Mouse (Mus musculus): ENCODE results near the gene Ddost. TPM values are rescaled to one million over a fixed set of nuclear protein-coding genes. Genes with fewer than 3 reads are reported as not detected.

The Ddost gene
- polyA plus RNA-seq, 1 experiment from 2014 or later, result 173 TPM

DNA sequence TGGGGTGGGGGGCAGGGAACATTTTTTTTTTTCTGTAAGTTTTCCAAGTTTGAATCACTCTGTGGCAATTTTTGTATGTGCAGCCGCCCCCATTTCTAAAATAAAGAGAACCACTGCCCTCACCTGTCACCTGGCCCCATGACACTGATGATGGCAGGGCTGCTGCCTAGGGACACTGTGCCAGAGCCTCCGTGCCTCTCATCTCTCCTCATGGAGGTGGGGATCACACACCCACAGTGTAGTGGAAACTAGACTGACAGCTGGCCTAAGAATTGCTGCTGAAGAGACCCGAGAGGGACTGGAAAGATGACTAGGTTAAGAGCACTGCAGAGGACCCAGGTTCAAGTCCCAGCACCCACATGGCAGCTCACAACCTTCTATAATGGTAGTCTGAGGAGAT, 7.6 kb downstream of the Ddost start:
- 81% methylated on average over 3 of the region's 3 CpGs for WGBS (ENCODE audit: insufficient replicate concordance)
- H3K27me3 ChIP-seq, result no peaks in the 10 kb centered on the region
- H3K4me1 ChIP-seq (replicated peaks), result peaks cover 6% of the 10 kb centered on the region; the same call in 1 of the 2 replicates
- ATAC-seq (ENCODE audit: low read depth) (no peak), DNase-seq (no peak)
- no peak overlapping the region for H3K4me3 ChIP-seq (replicated peaks)
- H3K9me3 ChIP-seq (replicated peaks), result no peaks in the 10 kb centered on the region
- peaks cover 96% of the 10 kb centered on the region for H3K36me3 ChIP-seq
- no peak overlapping the region for H3K4me2 ChIP-seq
- H3K27ac ChIP-seq, result no peak overlapping the region
- no peak overlapping the region for H3K9ac ChIP-seq

GRCm38 (mm10) chr4:138313021-138313420, 8.5 kb downstream of the Ddost start:
- no peak for ATAC-seq (ENCODE audit: low read depth)
- H3K27ac ChIP-seq, result no peak overlapping the region
- peaks cover 95% of the 10 kb centered on the region for H3K36me3 ChIP-seq
- no peak overlapping the region for H3K9ac ChIP-seq
- H3K27me3 ChIP-seq, result no peaks in the 10 kb centered on the region
- H3K4me2 ChIP-seq, result no peak overlapping the region
- H3K4me3 ChIP-seq (replicated peaks), result no peak overlapping the region
- H3K4me1 ChIP-seq (replicated peaks), result no peaks in the 10 kb centered on the region
- no peak for DNase-seq
- H3K9me3 ChIP-seq (replicated peaks), result no peaks in the 10 kb centered on the region
- WGBS (ENCODE audit: insufficient replicate concordance), result 86% methylated on average over 11 of the region's 11 CpGs

- Histone ChIP-seq H3K27ac (no peak overlapping the region), H3K27me3 (no peaks in the 10 kb centered on the region), H3K4me2 (no peak overlapping the region), H3K36me3 (peaks cover 87% of the 10 kb centered on the region), H3K9ac (no peak overlapping the region), H3K9me3 (replicated peaks) (no peaks in the 10 kb centered on the region), H3K4me1 (replicated peaks) (no peaks in the 10 kb centered on the region), H3K4me3 (replicated peaks) (no peak overlapping the region)
- 78% methylated on average over 4 of the region's 4 CpGs for WGBS (ENCODE audit: insufficient replicate concordance)
- no peak for ATAC-seq (ENCODE audit: low read depth)
- no peak for DNase-seq
Observed at GRCm38 (mm10) chr4:138313795-138314194, 9.3 kb downstream of the Ddost start.

- no peak overlapping the region for H3K4me3 ChIP-seq (replicated peaks)
- H3K27me3 ChIP-seq, result no peaks in the 10 kb centered on the region
- ATAC-seq (ENCODE audit: low read depth) (no peak), DNase-seq (no peak)
- H3K9me3 ChIP-seq (replicated peaks), result no peaks in the 10 kb centered on the region
- no peak overlapping the region for H3K9ac ChIP-seq
- WGBS (ENCODE audit: insufficient replicate concordance), result 63% methylated on average over 9 of the region's 9 CpGs
- H3K4me1 ChIP-seq (replicated peaks), result peaks cover 4% of the 10 kb centered on the region
- no peak overlapping the region for H3K4me2 ChIP-seq
- H3K27ac ChIP-seq, result no peak overlapping the region
- peaks cover 72% of the 10 kb centered on the region for H3K36me3 ChIP-seq
Observed at GRCm38 (mm10) chr4:138315781-138316180, 11.3 kb downstream of the Ddost start.

GRCm38 (mm10) chr4:138316369-138316768, 11.8 kb downstream of the Ddost start:
- H3K9me3 ChIP-seq (replicated peaks), result no peaks in the 10 kb centered on the region
- H3K27ac ChIP-seq, result no peak overlapping the region
- peaks cover 6% of the 10 kb centered on the region for H3K4me1 ChIP-seq (replicated peaks)
- ATAC-seq (ENCODE audit: low read depth) (no peak), DNase-seq (no peak)
- H3K4me2 ChIP-seq, result no peak overlapping the region
- no peak overlapping the region for H3K4me3 ChIP-seq (replicated peaks)
- no peak overlapping the region for H3K9ac ChIP-seq
- WGBS (ENCODE audit: insufficient replicate concordance), result 76% methylated on average over 6 of the region's 6 CpGs
- peaks cover 66% of the 10 kb centered on the region for H3K36me3 ChIP-seq
- H3K27me3 ChIP-seq, result no peaks in the 10 kb centered on the region

- peaks cover 43% of the 10 kb centered on the region for H3K36me3 ChIP-seq
- no peak overlapping the region for H3K4me3 ChIP-seq (replicated peaks)
- H3K9me3 ChIP-seq (replicated peaks), result no peaks in the 10 kb centered on the region
- DNase-seq (peak; percentile 44), ATAC-seq (ENCODE audit: low read depth) (peak; percentile 42; the same call in 1 of the 2 replicates)
- H3K4me1 ChIP-seq (replicated peaks), result peaks cover 12% of the 10 kb centered on the region
- no peaks in the 10 kb centered on the region for H3K27me3 ChIP-seq
- H3K4me2 ChIP-seq, result no peak overlapping the region
- no peak overlapping the region for H3K9ac ChIP-seq
- no peak overlapping the region for H3K27ac ChIP-seq
- 50% methylated on average over 6 of the region's 6 CpGs for WGBS (ENCODE audit: insufficient replicate concordance)
Observed at GRCm38 (mm10) chr4:138318509-138319266, 14.2 kb downstream of the Ddost start.

- 26% methylated on average over 10 of the region's 10 CpGs for WGBS (ENCODE audit: insufficient replicate concordance)
- peaks cover 35% of the 10 kb centered on the region for H3K36me3 ChIP-seq
Observed at GRCm38 (mm10) chr4:138319508-138319907, 15.0 kb downstream of the Ddost start.

DNA sequence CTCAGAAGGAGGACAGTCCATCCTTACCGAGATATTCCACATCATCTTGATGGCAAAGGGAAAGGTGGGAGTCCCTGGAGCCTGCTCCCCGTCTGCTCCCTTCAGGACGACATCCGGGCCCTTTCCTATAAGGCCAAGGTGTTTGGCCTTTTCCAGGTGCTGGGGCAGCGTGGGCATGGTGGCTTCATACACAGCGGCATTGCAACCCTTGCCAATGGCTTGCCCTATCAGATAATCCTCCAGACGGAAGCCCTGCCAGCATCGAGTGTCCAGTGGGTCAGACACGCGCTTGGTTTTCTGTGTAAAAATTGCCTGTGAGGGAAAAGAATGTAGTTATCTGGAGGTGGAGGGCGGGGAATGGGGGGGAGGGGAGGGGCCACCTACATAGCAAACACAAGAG, 16.2 kb downstream of the Ddost start:
- Histone ChIP-seq H3K4me2 (no peak overlapping the region), H3K4me3 (replicated peaks) (no peak overlapping the region), H3K9me3 (replicated peaks) (no peaks in the 10 kb centered on the region), H3K36me3 (peaks cover 23% of the 10 kb centered on the region), H3K9ac (no peak overlapping the region), H3K27me3 (no peaks in the 10 kb centered on the region), H3K4me1 (replicated peaks) (peaks cover 27% of the 10 kb centered on the region), H3K27ac (no peak overlapping the region)
- ATAC-seq (ENCODE audit: low read depth) (no peak), DNase-seq (no peak)
- 69% methylated on average over 11 of the region's 11 CpGs for WGBS (ENCODE audit: insufficient replicate concordance)

More at GRCm38 (mm10) chr4:138319508-138319907, 15.0 kb downstream of the Ddost start:
- peaks cover 20% of the 10 kb centered on the region for H3K4me1 ChIP-seq (replicated peaks)
- no peaks in the 10 kb centered on the region for H3K9me3 ChIP-seq (replicated peaks)
- no peak overlapping the region for H3K27ac ChIP-seq
- H3K27me3 ChIP-seq, result no peaks in the 10 kb centered on the region
- DNase-seq (peak; percentile 66), ATAC-seq (ENCODE audit: low read depth) (no peak; the same call in 1 of the 2 replicates)
- H3K4me2 ChIP-seq, result no peak overlapping the region
- no peak overlapping the region for H3K4me3 ChIP-seq (replicated peaks)
- H3K9ac ChIP-seq, result no peak overlapping the region

DNA sequence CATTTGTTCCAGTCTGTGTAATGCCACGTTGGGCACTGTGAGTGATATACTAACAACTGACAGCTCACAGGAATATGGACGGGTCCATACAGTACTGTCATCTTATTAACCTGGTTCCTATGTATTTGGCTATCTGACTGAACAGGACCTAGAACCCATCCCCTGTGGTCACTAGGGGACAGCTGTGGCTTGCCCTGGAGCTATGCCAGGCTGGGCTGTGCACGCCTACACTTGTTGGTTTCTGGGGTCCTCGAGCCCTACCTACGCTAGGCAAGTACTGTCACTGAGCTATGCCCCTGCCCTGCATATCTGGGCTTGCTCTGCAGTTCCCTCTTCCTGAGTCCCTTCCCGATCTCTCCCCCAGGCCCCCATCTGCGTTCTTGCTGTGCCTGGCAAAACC, 17.0 kb downstream of the Ddost start:
- no peak for ATAC-seq (ENCODE audit: low read depth)

DNA sequence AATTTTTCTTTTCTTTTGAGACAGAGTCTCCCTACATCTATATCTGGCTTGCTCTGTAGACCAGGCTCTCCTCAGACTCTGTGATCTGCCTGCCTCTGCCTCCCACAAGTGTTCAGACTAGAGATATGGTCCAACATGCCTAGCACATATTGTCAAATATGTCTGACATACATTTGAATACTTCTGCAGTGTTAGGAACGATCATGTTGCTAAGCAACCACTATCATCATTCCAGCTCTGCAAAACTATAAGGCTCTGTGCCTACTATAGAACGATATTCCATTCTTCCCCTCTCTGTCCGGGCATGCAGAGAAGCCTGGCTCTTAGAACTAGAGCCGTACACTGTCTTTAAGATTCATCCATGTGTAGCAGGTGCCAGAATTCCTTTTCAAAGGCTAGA, 18.2 kb downstream of the Ddost start:
- no peaks in the 10 kb centered on the region for H3K9me3 ChIP-seq (replicated peaks)
- no peak for ATAC-seq (ENCODE audit: low read depth)
- no peak overlapping the region for H3K9ac ChIP-seq
- H3K27me3 ChIP-seq, result no peaks in the 10 kb centered on the region
- H3K4me3 ChIP-seq (replicated peaks), result no peak overlapping the region
- no peak overlapping the region for H3K4me2 ChIP-seq
- no peak for DNase-seq
- H3K27ac ChIP-seq, result no peak overlapping the region
- H3K36me3 ChIP-seq, result peaks cover 6% of the 10 kb centered on the region; the same call in 1 of the 2 replicates
- H3K4me1 ChIP-seq (replicated peaks), result peaks cover 35% of the 10 kb centered on the region
- WGBS (ENCODE audit: insufficient replicate concordance), result 70% methylated on average over 4 of the region's 4 CpGs

More for the DNA sequence above, 17.0 kb downstream of the Ddost start:
- no peak for DNase-seq
- Histone ChIP-seq H3K27me3 (no peaks in the 10 kb centered on the region), H3K9ac (no peak overlapping the region), H3K27ac (no peak overlapping the region), H3K9me3 (replicated peaks) (no peaks in the 10 kb centered on the region), H3K4me3 (replicated peaks) (no peak overlapping the region), H3K36me3 (peaks cover 18% of the 10 kb centered on the region; the same call in 1 of the 2 replicates), H3K4me2 (no peak overlapping the region), H3K4me1 (replicated peaks) (peaks cover 31% of the 10 kb centered on the region)
- WGBS (ENCODE audit: insufficient replicate concordance), result 63% methylated on average over 7 of the region's 7 CpGs

- Histone ChIP-seq H3K9me3 (replicated peaks) (no peaks in the 10 kb centered on the region), H3K27ac (peak overlapping the region; percentile 53; the same call in 1 of the 2 replicates), H3K4me3 (replicated peaks) (no peak overlapping the region), H3K4me1 (replicated peaks) (peaks cover 40% of the 10 kb centered on the region), H3K36me3 (0 out of 2 replicates have a peak, but pooled peaks cover 3% of the 10 kb centered on the region), H3K9ac (no peak overlapping the region), H3K27me3 (no peaks in the 10 kb centered on the region), H3K4me2 (no peak overlapping the region)
- WGBS (ENCODE audit: insufficient replicate concordance), result 56% methylated on average over 4 of the region's 4 CpGs
- ATAC-seq (ENCODE audit: low read depth), result no peak
- DNase-seq, result no peak
Observed at GRCm38 (mm10) chr4:138323753-138324152, 19.2 kb downstream of the Ddost start.

GRCm38 (mm10) chr4:138324451-138324850, 19.9 kb downstream of the Ddost start:
- 76% methylated on average over 3 of the region's 3 CpGs for WGBS (ENCODE audit: insufficient replicate concordance)

More at GRCm38 (mm10) chr4:138324451-138324850, 19.9 kb downstream of the Ddost start:
- Histone ChIP-seq H3K4me3 (replicated peaks) (no peak overlapping the region), H3K9ac (no peak overlapping the region), H3K4me2 (no peak overlapping the region), H3K4me1 (replicated peaks) (peaks cover 40% of the 10 kb centered on the region), H3K27ac (no peak overlapping the region), H3K9me3 (replicated peaks) (no peaks in the 10 kb centered on the region), H3K27me3 (no peaks in the 10 kb centered on the region), H3K36me3 (0 out of 2 replicates have a peak, but pooled peaks cover 3% of the 10 kb centered on the region)
- no peak for ATAC-seq (ENCODE audit: low read depth)
- no peak for DNase-seq
